Mouse (Mus musculus) ES-E14 (cell line): Measurements from ENCODE around the gene Olfr910.

ENCODE experiments used
- CHD2 ChIP-seq: IDR thresholded peaks from 2 replicates; pipeline ENCODE4 v1.6.1; 2014; ENCODE audit warnings: mild to moderate bottlenecking, low read depth, low read length, inconsistent platforms
- HCFC1 ChIP-seq: IDR thresholded peaks from 2 replicates; pipeline ENCODE4 v1.6.1; 2012; ENCODE audit warnings: low read length, inconsistent platforms, borderline replicate concordance; ENCODE audit not compliant: insufficient read depth
- MAFK ChIP-seq: IDR thresholded peaks from 2 replicates; pipeline ENCODE4 v1.6.1; 2014; ENCODE audit warnings: mild to moderate bottlenecking, low read depth, low read length, inconsistent platforms; ENCODE audit not compliant: insufficient read depth
- ZC3H11A ChIP-seq: IDR thresholded peaks from 2 replicates; pipeline ENCODE4 v1.6.1; 2012; ENCODE audit warnings: low read depth, mild to moderate bottlenecking, inconsistent platforms, low read length, borderline replicate concordance
- ZNF384 ChIP-seq: IDR thresholded peaks from 2 replicates; pipeline ENCODE4 v1.6.1; 2012; ENCODE audit warnings: low read depth, low read length, inconsistent platforms

DNA sequence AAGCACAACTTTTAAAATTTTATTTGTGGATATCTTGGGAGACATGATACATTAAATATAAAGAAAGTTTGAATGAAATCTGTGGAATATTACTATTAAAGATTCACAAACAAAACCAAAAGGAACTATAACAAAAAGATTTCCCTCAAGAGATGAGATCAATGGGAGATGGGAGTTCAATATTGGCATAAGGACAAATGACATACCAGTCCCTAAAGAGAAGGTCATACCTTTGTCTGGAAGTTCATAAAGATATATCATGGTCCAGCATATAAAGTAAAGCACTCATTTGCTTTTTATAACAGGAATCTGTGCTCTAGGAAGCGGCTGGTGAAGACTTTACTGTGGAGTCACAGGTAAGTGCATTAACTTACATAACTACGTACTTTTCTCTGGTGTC, at the start of gene Olfr910:
- no peak for TF ChIP-seq ZC3H11A
- no peak for TF ChIP-seq CHD2
- TF ChIP-seq ZNF384: no peak
- no peak for TF ChIP-seq MAFK
- no peak for TF ChIP-seq HCFC1
